Mouse (Mus musculus) layer of hippocampus, adult 11-12 months (tissue): ENCODE measurements around the gene Folr1.
A peak's percentile ranks its signal among the peaks of the same experiment; 100 is the strongest.

ENCODE experiments used
- DNase-seq: peaks from one replicate; pipeline ENCODE4 v3.0.0; 2022; ENCODE audit warnings: low spot score

Gene Folr1

GRCm38 (mm10) chr7:101833352-101833751, 37.2 kb downstream of the Folr1 start:
- DNase-seq, result no peak

GRCm38 (mm10) chr7:101832372-101832771, 38.2 kb downstream of the Folr1 start:
- DNase-seq, result no peak

GRCm38 (mm10) chr7:101831437-101831836, 39.2 kb downstream of the Folr1 start:
- DNase-seq, result no peak

- DNase-seq, result no peak
Observed at GRCm38 (mm10) chr7:101830373-101830772, 40.2 kb downstream of the Folr1 start.

GRCm38 (mm10) chr7:101823758-101824630, 46.6 kb downstream of the Folr1 start:
- no peak for DNase-seq

- no peak for DNase-seq
Observed at GRCm38 (mm10) chr7:101822836-101823757, 47.5 kb downstream of the Folr1 start.

GRCm38 (mm10) chr7:101821571-101822501, 48.8 kb downstream of the Folr1 start:
- DNase-seq, result peak; percentile 12

GRCm38 (mm10) chr7:101820295-101821030, 50.1 kb downstream of the Folr1 start:
- no peak for DNase-seq

- DNase-seq, result no peak
Observed at GRCm38 (mm10) chr7:101817861-101818401, 52.7 kb downstream of the Folr1 start, which contains the start of gene Phox2a. Phox2a (plus strand) TSS chr7:101818313.
